Mouse (Mus musculus) small intestine, adult 2 months (tissue): Measurements from ENCODE around the gene Ikzf3.

Experiments used
- CTCF ChIP-seq: fragments of 200-500 bp; IDR thresholded peaks from 2 replicates; pipeline ENCODE4 v1.5.1; 2012; ENCODE audit warnings: low read depth, mild to moderate bottlenecking, control low read depth, inconsistent platforms, low read length, moderate library complexity, mixed read lengths; ENCODE audit not compliant: insufficient replicate concordance, insufficient read length; ENCODE audit errors: extremely low read depth
- POLR2A ChIP-seq: fragments of 200-500 bp; IDR thresholded peaks from 2 replicates; pipeline ENCODE4 v1.6.1; 2012; ENCODE audit warnings: low read depth, mild to moderate bottlenecking, control low read depth, inconsistent platforms, low read length, moderate library complexity

DNA sequence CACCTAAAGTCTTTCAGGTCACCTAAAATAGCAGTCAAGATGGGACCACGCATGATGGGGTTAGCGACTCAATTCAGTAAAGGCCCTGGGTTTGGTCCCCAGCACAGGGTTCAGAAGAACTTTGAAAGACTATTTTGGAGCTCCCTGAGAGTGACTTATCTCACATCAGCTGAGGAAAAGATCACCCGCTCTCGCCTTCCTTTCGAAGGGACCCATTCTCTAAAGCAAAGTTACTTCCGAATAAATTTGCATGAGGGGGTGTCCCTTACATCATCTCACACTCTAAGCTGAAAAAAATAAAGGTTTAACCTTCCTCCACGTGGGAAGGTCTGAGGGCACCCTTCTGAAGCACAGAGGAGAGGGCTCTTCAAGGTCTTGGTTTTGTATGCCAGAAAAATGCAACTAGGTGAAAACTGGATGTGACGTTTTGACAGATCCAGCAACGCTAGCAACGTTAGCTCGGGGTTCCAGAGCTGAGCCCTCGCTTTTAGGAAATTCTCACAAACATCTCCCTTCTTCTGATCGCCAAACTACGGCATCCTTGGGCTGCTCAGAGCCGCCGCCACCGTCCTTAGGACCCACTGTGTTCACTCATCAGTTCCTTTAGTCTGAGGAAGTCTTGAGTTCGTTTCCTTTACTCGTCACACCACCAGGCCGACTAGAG is 4.6 kb upstream of the Ikzf3 start:
- TF ChIP-seq CTCF = peak; percentile 15; the same call in 1 of the 2 replicates
- TF ChIP-seq POLR2A = 0 out of 2 replicates have a peak, but pooled peaks have one; percentile 30
